Mouse (Mus musculus) lung, embryonic 16.5 days (tissue): Measurements from ENCODE around the gene Ldlr. TPM values are rescaled to one million over a fixed set of nuclear protein-coding genes. Genes with fewer than 3 reads are reported as not detected.

Experiments used
- ATAC-seq: fragments of 200-750 bp; cut with Nextera tagmentation; 2 replicates; pipeline ENCODE4 v1.8.0; 2017; ENCODE audit warnings: low read depth, mild to moderate bottlenecking, moderate library complexity
- H3K27ac ChIP-seq: fragments of 300-500 bp; sonication (generic); 2 replicates; pipeline ENCODE4 v1.5.1; 2014; ENCODE audit warnings: mild to moderate bottlenecking, control low read depth, low read length
- H3K27me3 ChIP-seq: fragments of 300-500 bp; sonication (generic); 2 replicates; pipeline ENCODE4 v1.6.1; 2014; ENCODE audit warnings: low read depth, low read length, mixed read lengths; ENCODE audit not compliant: control insufficient read depth, insufficient read depth
- H3K36me3 ChIP-seq: fragments of 300-500 bp; sonication (generic); 2 replicates; pipeline ENCODE4 v1.6.1; 2014; ENCODE audit warnings: low read length; ENCODE audit not compliant: control insufficient read depth, insufficient read depth
- H3K4me1 ChIP-seq: fragments of 300-500 bp; sonication (generic); replicated peaks from 2 replicates; pipeline ENCODE4 v1.6.1; 2014; ENCODE audit warnings: low read length, mixed read lengths; ENCODE audit not compliant: control insufficient read depth, insufficient read depth
- H3K4me2 ChIP-seq: fragments of 300-500 bp; sonication (generic); 2 replicates; pipeline ENCODE4 v1.6.1; 2014; ENCODE audit warnings: low read depth, low read length, control low read depth
- H3K4me3 ChIP-seq: fragments of 300-500 bp; sonication (generic); 2 replicates; pipeline ENCODE4 v1.5.1; 2014; ENCODE audit warnings: mild to moderate bottlenecking, low read length, control low read depth
- H3K9ac ChIP-seq: fragments of 300-500 bp; sonication (generic); 2 replicates; pipeline ENCODE4 v1.6.1; 2014; ENCODE audit warnings: low read length, control low read depth
- H3K9me3 ChIP-seq: fragments of 300-500 bp; sonication (generic); 2 replicates; pipeline ENCODE4 v1.6.1; 2016; ENCODE audit warnings: low read length; ENCODE audit not compliant: control insufficient read depth
- WGBS: fragments of 180-500 bp; shearing (Covaris S2); extraction: QIAGEN DNeasy Blood & Tissue Kit; methylation state at CpG from one replicate; pipeline ENCODE4 v1.1.7; 2014; 5-methylcytosine and 5-hydroxymethylcytosine counted together
- polyA plus RNA-seq: library from polyadenylated mRNA; unstranded; fragments of >200 nt; fragmentation: Nextera tagmentation; extraction: Ambion mirVana; gene quantifications from 2 replicates; pipeline ENCODE4 v1.2.1, GENCODE M21; 2015

The Ldlr gene
- polyA plus RNA-seq, 1 experiment from 2014 or later = 36.0 TPM

DNA sequence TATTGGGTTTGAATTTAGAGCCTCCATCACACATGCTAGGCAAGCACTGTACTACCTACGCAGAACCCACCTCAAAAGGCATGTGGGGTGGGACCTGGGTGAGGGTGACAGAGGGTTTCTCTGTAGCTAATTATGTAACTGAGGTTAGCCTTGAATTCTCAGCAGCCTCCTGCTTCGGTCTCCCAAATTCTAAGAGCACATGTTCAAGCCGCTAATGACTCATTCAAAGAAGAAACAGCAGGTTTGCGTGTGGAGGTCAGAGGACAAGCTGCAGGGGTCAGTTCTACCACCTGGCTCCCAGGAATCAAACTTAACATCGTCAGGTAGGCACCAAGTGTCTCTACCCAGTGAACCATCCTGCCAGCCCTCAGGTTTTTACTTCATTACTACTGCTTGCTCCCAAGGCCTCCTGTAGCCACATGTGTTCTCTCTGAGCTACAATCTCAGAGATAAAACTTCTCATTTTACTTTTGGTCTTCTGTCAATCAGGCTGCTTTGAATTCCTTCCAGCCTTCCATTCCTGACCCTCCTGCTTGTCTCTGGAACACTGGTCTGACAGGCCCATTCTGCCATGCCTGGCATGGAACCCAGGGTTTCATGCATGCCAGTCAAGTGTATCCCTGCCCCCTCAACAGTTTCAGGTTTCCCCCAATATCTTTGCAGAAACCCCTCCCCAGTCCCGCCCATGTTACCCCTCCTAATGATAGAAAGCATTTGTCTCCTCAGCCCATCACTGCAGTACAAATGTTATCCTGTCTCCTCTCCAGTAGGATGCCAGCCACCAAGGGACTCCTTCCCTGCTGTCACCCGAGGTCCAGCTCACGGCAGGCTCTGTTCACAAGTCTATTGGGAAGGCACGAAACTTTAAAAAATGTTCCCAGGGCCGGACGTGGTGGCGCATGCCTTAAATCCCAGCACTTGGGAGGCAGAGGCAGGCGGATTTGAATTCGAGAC lies 35.6 kb downstream of the Ldlr start:
- H3K27ac ChIP-seq = no peak overlapping the region
- H3K4me1 ChIP-seq = peaks cover 20% of the 10 kb centered on the region
- H3K9me3 ChIP-seq = no peaks in the 10 kb centered on the region
- ATAC-seq = no peak
- 44% methylated on average over 14 of the region's 14 CpGs for WGBS
- H3K27me3 ChIP-seq = no peaks in the 10 kb centered on the region
- H3K4me2 ChIP-seq = peak overlapping the region; percentile 71
- H3K36me3 ChIP-seq = peaks cover 9% of the 10 kb centered on the region; the same call in 1 of the 2 replicates
- H3K9ac ChIP-seq = peak overlapping the region; percentile 85
- peak overlapping the region; percentile 86 for H3K4me3 ChIP-seq

DNA sequence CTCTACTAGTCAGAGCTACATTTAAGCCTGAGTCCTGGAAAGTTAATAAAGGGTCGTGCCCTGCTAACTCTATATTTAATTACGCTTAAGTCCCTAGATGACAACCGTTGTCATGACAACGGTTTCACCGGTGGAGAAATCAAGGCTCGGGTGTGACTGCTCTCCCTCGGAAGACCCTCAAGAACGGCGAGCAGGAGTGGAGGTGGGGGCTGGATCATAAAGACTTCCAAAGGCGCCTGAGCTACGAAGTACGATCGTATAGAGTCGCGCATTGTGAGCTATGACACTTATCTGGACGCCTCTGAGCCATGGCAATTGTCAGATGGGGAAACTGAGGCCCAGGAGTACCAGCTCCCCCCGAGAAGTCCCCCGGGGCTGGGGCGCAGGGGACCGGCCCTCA lies 36.4 kb downstream of the Ldlr start:
- ATAC-seq = no peak
- WGBS = under 1% methylated on average over 20 of the region's 20 CpGs
- peaks cover 9% of the 10 kb centered on the region; the same call in 1 of the 2 replicates for H3K36me3 ChIP-seq
- peak overlapping the region; percentile 85 for H3K9ac ChIP-seq
- H3K4me2 ChIP-seq = peak overlapping the region; percentile 71
- H3K27ac ChIP-seq = peak overlapping the region; percentile 62
- H3K4me1 ChIP-seq = peaks cover 16% of the 10 kb centered on the region
- H3K4me3 ChIP-seq = peak overlapping the region; percentile 86
- H3K9me3 ChIP-seq = no peaks in the 10 kb centered on the region
- H3K27me3 ChIP-seq = no peaks in the 10 kb centered on the region

- Histone ChIP-seq H3K4me2 (peak within 1 kb of the TSS; percentile 71), H3K27ac (peak within 1 kb of the TSS; percentile 62), H3K9me3 (no peaks in the 10 kb centered on the region), H3K4me3 (peak within 1 kb of the TSS; percentile 86), H3K36me3 (peaks cover 9% of the 10 kb centered on the region; the same call in 1 of the 2 replicates), H3K27me3 (no peaks in the 10 kb centered on the region), H3K9ac (peak within 1 kb of the TSS; percentile 85), H3K4me1 (peaks cover 12% of the 10 kb centered on the region)
- WGBS = under 1% methylated on average over 50 of the region's 54 CpGs
- ATAC-seq = peak; percentile 94
Measured at GRCm38 (mm10) chr9:21760155-21761088, 37.1 kb downstream of the Ldlr start, which contains the start of gene Spc24. Spc24 (minus strand) TSS chr9:21760303.

DNA sequence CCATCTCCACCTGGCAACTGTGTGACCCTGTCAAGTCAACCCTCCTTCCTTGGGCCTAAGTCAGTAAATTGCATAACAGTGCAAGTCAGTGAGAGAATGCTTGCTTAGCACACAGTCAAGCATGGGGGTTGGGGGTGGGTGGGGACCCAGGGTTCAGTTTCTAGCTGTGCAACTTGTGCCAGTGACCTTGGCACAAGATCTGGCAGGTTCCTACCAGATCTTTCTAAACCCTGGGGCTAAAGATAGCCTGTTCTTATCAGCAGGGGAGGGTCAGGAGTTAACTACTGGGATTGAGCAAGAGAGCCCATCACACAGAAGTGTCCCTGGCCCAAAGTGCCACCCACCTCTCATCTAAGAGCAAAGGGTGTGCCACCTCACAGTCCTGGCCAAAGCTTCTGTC lies 38.9 kb downstream of the Ldlr start:
- Histone ChIP-seq H3K9ac (no peak overlapping the region), H3K9me3 (no peaks in the 10 kb centered on the region), H3K4me3 (no peak overlapping the region), H3K4me2 (no peak overlapping the region), H3K27ac (peak overlapping the region; percentile 14; the same call in 1 of the 2 replicates), H3K27me3 (no peaks in the 10 kb centered on the region), H3K36me3 (peaks cover 4% of the 10 kb centered on the region), H3K4me1 (peaks cover 16% of the 10 kb centered on the region)
- peak; percentile 3; the same call in 1 of the 2 replicates for ATAC-seq

- Histone ChIP-seq H3K27me3 (no peaks in the 10 kb centered on the region), H3K9ac (no peak overlapping the region), H3K4me1 (peaks cover 19% of the 10 kb centered on the region), H3K4me3 (no peak overlapping the region), H3K9me3 (no peaks in the 10 kb centered on the region), H3K27ac (no peak overlapping the region), H3K36me3 (peaks cover 9% of the 10 kb centered on the region), H3K4me2 (no peak overlapping the region)
- 85% methylated on average over 6 of the region's 6 CpGs for WGBS
- no peak for ATAC-seq
Measured at GRCm38 (mm10) chr9:21764084-21764999, 41.1 kb downstream of the Ldlr start.

GRCm38 (mm10) chr9:21767896-21768295 lies 44.6 kb downstream of the Ldlr start:
- Histone ChIP-seq H3K9ac (no peak overlapping the region), H3K27me3 (no peaks in the 10 kb centered on the region), H3K27ac (peak overlapping the region; percentile 97), H3K4me2 (no peak overlapping the region), H3K9me3 (no peaks in the 10 kb centered on the region), H3K4me3 (no peak overlapping the region), H3K36me3 (peaks cover 21% of the 10 kb centered on the region), H3K4me1 (peaks cover 27% of the 10 kb centered on the region)
- WGBS = 60% methylated on average over 11 of the region's 11 CpGs
- ATAC-seq = peak; percentile 84

GRCm38 (mm10) chr9:21768511-21769411 lies 45.5 kb downstream of the Ldlr start:
- no peak overlapping the region for H3K4me2 ChIP-seq
- H3K27me3 ChIP-seq = no peaks in the 10 kb centered on the region
- no peaks in the 10 kb centered on the region for H3K9me3 ChIP-seq
- H3K27ac ChIP-seq = peak overlapping the region; percentile 97
- H3K36me3 ChIP-seq = peaks cover 28% of the 10 kb centered on the region
- ATAC-seq = peak; percentile 65
- no peak overlapping the region for H3K4me3 ChIP-seq
- H3K9ac ChIP-seq = peak overlapping the region; percentile 42
- H3K4me1 ChIP-seq = peaks cover 27% of the 10 kb centered on the region
- WGBS = 42% methylated on average over 13 of the region's 13 CpGs
